In genomic region chr4:77259972-77260290, GRCm38 (mm10) we compare ENCODE assay signal across 19 mouse cellular contexts.
"Had no signal": no experiment of that assay in that cellular context is flagged by ENCODE, and none has a peak within 500 bp of the region (broad histone marks: within the 10 kb centered on the region; RNA-seq: fewer than 3 reads in every experiment).

No protein-coding gene starts in this region.

- H3K9ac ChIP-seq: kidney, embryonic 15.5 days; limb, embryonic 12.5 days; liver, embryonic 12.5 days; liver, embryonic 15.5 days; lung, embryonic 15.5 days; midbrain, embryonic 13.5 days; neural tube, embryonic 15.5 days; stomach, embryonic 15.5 days had no signal

- DNase-seq: layer of hippocampus, postnatal 36 days; liver; lung, adult 18-20 months; right cerebral cortex, adult 18-20 months; right cerebral cortex, postnatal 14 days; thymus, adult 18-20 months; thymus, postnatal 36 days had no signal

- H3K4me1 ChIP-seq: limb, embryonic 12.5 days; liver, embryonic 12.5 days; liver, embryonic 15.5 days; megakaryocyte, embryonic 14.5 days; midbrain, embryonic 10.5 days; midbrain, embryonic 13.5 days; stomach, embryonic 15.5 days had no signal

- H3K4me3 ChIP-seq: kidney, embryonic 15.5 days; left cerebral cortex, adult 2 months; limb, embryonic 12.5 days; liver, embryonic 12.5 days; liver, embryonic 15.5 days; lung, embryonic 15.5 days; megakaryocyte, embryonic 14.5 days; midbrain, embryonic 10.5 days; midbrain, embryonic 13.5 days; myocyte; neural tube, embryonic 15.5 days; stomach, embryonic 15.5 days had no signal

- H3K4me2 ChIP-seq: kidney, embryonic 15.5 days; limb, embryonic 12.5 days; liver, embryonic 12.5 days; liver, embryonic 15.5 days; lung, embryonic 15.5 days; midbrain, embryonic 13.5 days; stomach, embryonic 15.5 days had no signal

- H3K27me3 ChIP-seq: kidney, embryonic 15.5 days; limb, embryonic 12.5 days; liver, embryonic 12.5 days; liver, embryonic 15.5 days; lung, embryonic 15.5 days; megakaryocyte, embryonic 14.5 days; midbrain, embryonic 13.5 days; neural tube, embryonic 15.5 days; stomach, embryonic 15.5 days had no signal

- ATAC-seq: liver, embryonic 12.5 days had no signal

- H3K27ac ChIP-seq: kidney, embryonic 15.5 days; left cerebral cortex, adult 2 months; limb, embryonic 12.5 days; liver, embryonic 12.5 days; liver, embryonic 15.5 days; lung, embryonic 15.5 days; midbrain, embryonic 10.5 days; midbrain, embryonic 13.5 days; neural tube, embryonic 15.5 days; stomach, embryonic 15.5 days had no signal

- H3K36me3 ChIP-seq: kidney, embryonic 15.5 days; limb, embryonic 12.5 days; liver, embryonic 12.5 days; liver, embryonic 15.5 days; lung, embryonic 15.5 days; midbrain, embryonic 10.5 days; midbrain, embryonic 13.5 days; neural tube, embryonic 15.5 days; stomach, embryonic 15.5 days had no signal

- H3K9me3 ChIP-seq: kidney, embryonic 15.5 days; limb, embryonic 12.5 days; liver, embryonic 12.5 days; liver, embryonic 15.5 days; lung, embryonic 15.5 days; megakaryocyte, embryonic 14.5 days; midbrain, embryonic 10.5 days; midbrain, embryonic 13.5 days; neural tube, embryonic 15.5 days; stomach, embryonic 15.5 days had no signal
